Mouse (Mus musculus) thymus, postnatal 4 days (tissue): ENCODE data around the gene Plp2.

ENCODE experiments used
- DNase-seq: peaks from one replicate; pipeline ENCODE4 v3.0.0; 2021

Plp2 gene

GRCm38 (mm10) chrX:7661086-7661485 lies 10.1 kb downstream of the Plp2 start:
- no peak for DNase-seq

- DNase-seq: no peak
Observed at GRCm38 (mm10) chrX:7658785-7659589, 12.2 kb downstream of the Plp2 start.

DNA sequence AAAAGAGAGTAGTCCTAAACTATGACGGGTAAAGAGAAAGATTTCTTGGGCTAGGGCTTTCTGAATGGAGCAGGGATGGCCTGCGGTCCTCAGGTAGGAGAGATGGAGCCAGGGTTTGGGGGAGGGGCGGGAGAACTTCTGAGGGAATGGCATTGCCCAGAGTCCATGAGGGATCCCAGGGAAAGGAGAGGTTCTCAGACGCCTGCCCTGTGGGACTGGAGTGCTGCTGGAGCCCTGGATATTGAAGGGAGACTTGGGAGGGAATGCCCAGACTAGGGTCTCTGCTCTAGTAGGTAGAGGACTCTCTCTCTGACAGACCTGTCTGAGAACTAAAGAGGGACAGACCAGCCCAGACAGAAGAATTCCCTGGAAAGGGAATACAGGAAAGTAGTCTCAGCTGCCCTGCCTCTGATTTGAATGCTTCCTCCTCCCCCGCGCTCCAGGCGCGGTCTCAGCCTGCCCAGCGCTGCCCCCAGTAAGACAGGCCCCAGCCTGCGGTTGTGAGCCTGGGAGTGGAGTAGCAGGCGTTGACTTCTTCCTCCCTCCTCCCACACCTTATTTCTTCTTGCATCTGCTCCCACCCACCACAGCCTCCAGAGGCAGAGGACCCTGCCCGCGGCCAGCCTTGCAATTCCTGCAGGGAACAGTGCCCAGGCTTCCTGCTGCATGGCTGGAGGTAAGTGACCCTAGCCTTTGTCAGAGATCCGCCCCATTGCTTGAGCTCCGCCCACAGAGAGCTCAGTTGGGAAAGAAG lies 13.0 kb downstream of the Plp2 start:
- DNase-seq: no peak

DNA sequence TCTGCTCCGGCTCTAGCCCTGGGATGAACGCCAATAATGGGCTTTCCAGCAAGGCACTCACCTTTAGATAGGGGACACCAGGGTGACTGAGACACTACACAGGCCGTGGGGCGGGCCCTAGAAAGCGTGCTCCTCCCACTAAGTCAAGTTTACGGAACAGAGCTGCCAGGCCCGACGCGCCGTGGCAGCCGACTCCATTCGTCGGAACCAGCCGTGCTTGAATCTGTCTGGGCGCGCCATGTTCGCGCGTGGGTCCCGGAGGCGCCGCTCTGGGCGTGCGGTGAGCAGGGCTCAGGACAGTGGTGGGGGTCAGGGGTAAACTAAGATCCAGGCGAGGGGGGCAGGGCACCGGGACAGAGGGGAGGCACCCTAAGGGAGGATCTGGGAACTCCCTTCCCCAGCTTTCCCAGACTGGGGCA lies 14.0 kb downstream of the Plp2 start, which contains the start of gene Prickle3:
TSS of gene Prickle3 (plus strand) at position 40 of the 419 bp plus-strand sequence.
- peak; percentile 63 for DNase-seq

GRCm38 (mm10) chrX:7648671-7649304 lies 22.4 kb downstream of the Plp2 start:
- peak; percentile 76 for DNase-seq

DNA sequence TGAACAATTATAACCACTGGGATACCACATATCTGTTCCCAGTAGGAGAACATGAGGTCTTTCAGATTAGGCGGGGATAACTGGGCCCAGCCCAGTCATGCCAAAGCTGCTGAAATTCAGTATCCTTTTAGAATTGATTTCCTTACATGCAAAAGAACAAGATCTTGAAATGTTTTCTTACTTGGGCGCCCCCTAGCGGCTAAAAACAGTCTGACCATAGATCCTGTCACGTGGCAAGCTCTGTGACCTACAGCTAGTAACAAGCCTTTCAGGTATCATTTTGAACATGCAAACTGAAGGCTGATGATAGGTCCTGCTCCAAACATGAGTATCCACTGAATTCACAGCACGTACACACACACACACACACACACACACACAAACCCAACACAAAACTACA lies 25.8 kb downstream of the Plp2 start:
- peak; percentile 90 for DNase-seq

DNA sequence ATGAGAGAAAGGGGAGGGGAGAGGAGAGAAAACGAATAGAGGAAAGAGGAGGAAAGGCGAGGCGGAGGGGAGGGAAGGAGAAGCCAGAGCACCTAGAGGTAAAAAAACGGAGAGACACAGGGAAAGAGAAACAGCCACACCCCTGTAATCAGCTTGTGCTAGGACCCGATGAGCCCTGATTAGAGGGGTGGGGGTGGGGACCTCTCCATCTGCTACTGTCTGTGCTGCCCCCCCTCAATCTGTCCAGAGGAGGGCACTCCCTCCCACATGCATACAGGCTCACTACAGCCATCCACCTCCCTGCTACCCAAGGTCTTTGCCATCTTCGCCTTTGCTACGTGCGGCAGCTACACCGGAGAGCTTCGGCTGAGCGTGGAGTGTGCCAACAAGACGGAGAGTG lies 30.4 kb downstream of the Plp2 start:
- no peak for DNase-seq

DNA sequence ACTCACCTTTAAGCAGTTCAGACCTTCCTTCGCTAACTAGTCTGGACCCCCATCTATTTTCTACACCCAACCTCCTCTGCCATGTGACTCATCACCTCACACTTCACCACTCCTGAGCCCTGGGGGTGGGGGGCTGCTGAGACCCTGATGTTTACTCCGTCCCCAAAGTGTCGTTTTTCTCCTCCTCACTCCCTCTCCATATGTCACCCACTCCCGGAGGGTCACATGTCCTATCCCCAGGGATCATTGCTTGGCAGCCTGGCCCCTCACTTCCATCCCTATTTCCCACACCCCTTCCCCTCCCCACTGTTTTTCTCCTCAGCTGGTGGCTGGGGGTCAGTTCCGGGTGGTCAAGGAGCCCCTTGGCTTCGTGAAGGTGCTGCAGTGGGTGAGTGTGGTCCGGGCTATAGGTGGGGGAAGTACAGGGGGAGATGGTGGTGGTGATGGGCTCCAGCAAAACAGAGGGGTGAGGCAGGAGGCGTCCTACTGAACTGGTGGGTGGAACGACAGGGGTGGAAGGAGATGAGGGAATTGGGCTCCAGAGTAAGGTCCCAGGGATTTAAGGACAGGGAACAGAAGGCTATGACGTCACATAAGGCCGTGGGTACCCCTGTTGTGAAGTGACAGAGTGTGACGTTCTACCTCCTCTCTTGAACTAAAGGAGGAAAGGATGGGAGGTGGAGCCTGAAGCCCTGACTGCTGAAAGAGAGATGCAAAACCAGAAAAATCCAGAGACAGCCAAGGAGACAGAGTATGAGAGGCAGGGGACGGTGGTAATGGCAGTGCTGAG lies 31.5 kb downstream of the Plp2 start:
- no peak for DNase-seq

- peak; percentile 92 for DNase-seq
Observed at GRCm38 (mm10) chrX:7638401-7639091, 32.6 kb downstream of the Plp2 start, which contains the start of gene Syp. Syp (plus strand) TSS chrX:7638471.

GRCm38 (mm10) chrX:7635101-7635500 lies 36.1 kb downstream of the Plp2 start:
- no peak for DNase-seq

DNA sequence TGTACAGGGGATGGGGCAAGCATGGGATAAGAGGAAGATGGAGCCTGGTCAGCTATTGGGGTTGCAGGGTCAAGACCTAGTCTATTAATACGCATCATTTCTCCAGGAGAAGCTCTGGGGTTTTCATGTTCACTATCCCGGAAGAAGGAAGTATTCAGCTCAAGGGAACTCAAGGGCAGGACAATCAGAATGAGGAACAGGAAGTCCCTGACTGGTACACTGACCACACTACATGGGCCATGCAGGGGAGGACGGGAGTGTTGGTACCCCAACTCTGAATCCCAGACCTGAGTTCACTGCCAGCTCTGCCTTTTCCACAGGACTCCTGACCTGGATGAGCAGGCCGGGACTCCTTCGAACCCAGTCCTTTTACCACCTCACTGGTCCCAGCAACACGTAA lies 38.6 kb downstream of the Plp2 start:
- DNase-seq: no peak
